Mouse (Mus musculus): ENCODE results near the gene Cacna1c. TPM values are rescaled to one million over a fixed set of nuclear protein-coding genes. Genes with fewer than 3 reads are reported as not detected.

Cacna1c gene
- total and polyA plus RNA-seq, 2 experiments from 2014 or later, result 4.2 to 43.3 TPM

DNA sequence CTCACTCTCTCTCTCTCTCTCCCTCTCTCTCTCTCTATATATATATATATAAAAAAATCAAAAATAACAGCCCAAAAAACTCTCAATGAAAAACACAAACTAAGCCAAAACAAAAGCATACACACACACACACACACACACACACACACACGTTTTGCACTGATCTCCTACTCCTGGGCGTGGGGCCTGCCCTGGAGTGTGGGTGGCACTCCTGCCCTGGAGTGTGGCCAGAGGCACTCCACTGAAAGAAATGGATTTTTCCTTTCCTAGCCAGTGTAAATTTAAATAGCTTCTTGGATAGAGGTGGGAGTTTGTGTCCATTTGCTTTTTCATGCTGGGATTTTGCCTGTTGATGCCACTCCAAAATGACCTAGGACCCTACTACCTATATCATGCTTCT lies 96.9 kb downstream of the Cacna1c start:
- Histone ChIP-seq H3K9ac (no peak overlapping the region), H3K9me3 (ENCODE audit: low read length) (no peaks in the 10 kb centered on the region), H3K36me3 (ENCODE audit: insufficient read depth) (no peaks in the 10 kb centered on the region), H3K27me3 (ENCODE audit: insufficient read depth, low read length) (no peaks in the 10 kb centered on the region), H3K4me2 (ENCODE audit: low read depth) (no peak overlapping the region), H3K27ac (ENCODE audit: low read depth, low read length) (no peak overlapping the region), H3K4me1 (ENCODE audit: insufficient read depth) (peaks cover 23% of the 10 kb centered on the region), H3K4me3 (ENCODE audit: low read depth, low read length) (no peak overlapping the region)
- ATAC-seq (no peak), DNase-seq (no peak)
- TF ChIP-seq CTCF (IDR thresholded peaks at IDR 0.05; ENCODE audit: low read depth), result no peak
- 55% methylated on average over 2 of the region's 2 CpGs for WGBS

DNA sequence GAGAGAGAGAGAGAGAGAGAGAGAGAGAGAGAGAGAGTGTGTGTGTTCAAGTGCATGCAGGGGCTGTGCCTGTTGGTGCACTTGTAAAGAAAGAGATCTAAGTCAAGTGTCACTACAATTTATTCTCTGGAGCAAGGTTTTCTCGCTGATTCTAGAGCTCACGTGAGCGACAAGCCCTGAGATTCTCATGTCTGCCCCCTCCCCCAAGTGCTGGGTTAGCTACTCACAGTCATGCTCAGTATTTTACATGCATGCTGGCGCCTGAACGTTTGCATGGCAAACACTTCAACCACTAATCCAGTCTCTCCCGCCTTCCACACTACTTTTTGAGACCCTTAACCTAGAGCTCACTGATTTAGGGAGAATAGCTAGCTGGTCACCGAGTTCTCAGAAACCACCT lies 99.7 kb downstream of the Cacna1c start:
- 67% methylated on average over 7 of the region's 7 CpGs for WGBS
- ATAC-seq, result peak; percentile 55; the same call in 1 of the 2 replicates
- no peak overlapping the region for H3K4me2 ChIP-seq (ENCODE audit: low read depth)

DNA sequence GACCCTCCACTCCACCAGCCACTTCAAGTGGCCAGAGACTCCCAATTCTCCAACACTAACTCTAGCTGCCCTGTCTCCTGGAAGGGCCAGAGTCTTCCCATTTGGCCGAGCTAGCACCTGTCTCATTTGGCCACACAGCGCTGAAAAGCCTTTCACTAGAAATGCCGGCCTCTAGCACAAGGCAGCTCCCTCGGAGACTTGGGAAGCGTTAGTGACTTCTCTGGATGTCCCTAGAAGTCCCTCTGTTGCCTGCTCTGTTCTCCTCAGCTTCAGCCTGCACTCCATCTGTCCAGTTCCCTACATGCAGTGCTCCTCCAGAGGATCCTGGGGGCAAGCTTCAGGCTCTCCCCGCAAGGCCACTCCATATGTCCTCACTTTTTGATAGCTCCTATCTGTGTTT lies 101.1 kb downstream of the Cacna1c start:
- no peak for TF ChIP-seq CTCF (IDR thresholded peaks at IDR 0.05; ENCODE audit: low read depth)
- ATAC-seq (no peak), DNase-seq (no peak)
- Histone ChIP-seq H3K4me1 (ENCODE audit: insufficient read depth) (no peaks in the 10 kb centered on the region), H3K36me3 (ENCODE audit: insufficient read depth) (no peaks in the 10 kb centered on the region), H3K4me3 (ENCODE audit: low read depth, low read length) (no peak overlapping the region), H3K9me3 (ENCODE audit: low read length) (no peaks in the 10 kb centered on the region), H3K4me2 (ENCODE audit: low read depth) (no peak overlapping the region), H3K27me3 (ENCODE audit: insufficient read depth, low read length) (no peaks in the 10 kb centered on the region), H3K9ac (no peak overlapping the region), H3K27ac (ENCODE audit: low read depth, low read length) (no peak overlapping the region)
- WGBS, result 86% methylated on average over 6 of the region's 6 CpGs

More for the DNA sequence above, 99.7 kb downstream of the Cacna1c start:
- peak; percentile 30 for DNase-seq
- no peaks in the 10 kb centered on the region for H3K27me3 ChIP-seq (ENCODE audit: insufficient read depth, low read length)
- TF ChIP-seq CTCF (IDR thresholded peaks at IDR 0.05; ENCODE audit: low read depth), result no peak
- no peak overlapping the region for H3K4me3 ChIP-seq (ENCODE audit: low read depth, low read length)
- no peaks in the 10 kb centered on the region for H3K36me3 ChIP-seq (ENCODE audit: insufficient read depth)
- no peaks in the 10 kb centered on the region for H3K4me1 ChIP-seq (ENCODE audit: insufficient read depth)
- H3K9me3 ChIP-seq (ENCODE audit: low read length), result no peaks in the 10 kb centered on the region
- H3K27ac ChIP-seq (ENCODE audit: low read depth, low read length), result no peak overlapping the region
- H3K9ac ChIP-seq, result no peak overlapping the region

DNA sequence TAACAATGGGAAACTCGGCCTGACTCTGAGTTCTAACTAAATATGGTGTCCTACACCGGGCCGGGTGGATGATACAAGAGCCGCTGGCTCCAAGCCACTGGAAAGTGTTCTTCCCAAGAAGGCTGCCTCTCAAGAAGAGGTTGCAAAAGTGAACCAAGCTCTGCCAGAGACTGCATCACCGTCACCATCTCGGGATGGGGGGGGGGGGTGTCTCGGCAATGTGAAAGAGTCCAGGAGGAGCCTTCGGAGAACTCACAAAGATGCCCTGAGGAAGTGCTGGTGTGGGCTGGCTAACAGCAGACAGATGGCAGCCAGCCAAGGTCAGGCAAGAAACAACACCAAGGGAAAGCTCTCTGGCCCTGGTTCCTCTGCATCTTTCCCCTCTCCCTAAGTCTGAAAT lies 107.0 kb downstream of the Cacna1c start:
- no peak overlapping the region for H3K4me3 ChIP-seq (ENCODE audit: low read depth, low read length)
- H3K27me3 ChIP-seq (ENCODE audit: insufficient read depth, low read length), result no peaks in the 10 kb centered on the region
- 0 out of 2 replicates have a peak, but pooled peaks cover 2% of the 10 kb centered on the region for H3K4me1 ChIP-seq (ENCODE audit: insufficient read depth)
- no peaks in the 10 kb centered on the region for H3K9me3 ChIP-seq (ENCODE audit: low read length)
- H3K27ac ChIP-seq (ENCODE audit: low read depth, low read length), result no peak overlapping the region
- H3K36me3 ChIP-seq (ENCODE audit: insufficient read depth), result no peaks in the 10 kb centered on the region
- TF ChIP-seq CTCF (IDR thresholded peaks at IDR 0.05; ENCODE audit: low read depth), result no peak
- ATAC-seq (no peak), DNase-seq (no peak)
- H3K4me2 ChIP-seq (ENCODE audit: low read depth), result no peak overlapping the region
- 62% methylated on average over 8 of the region's 8 CpGs for WGBS
- H3K9ac ChIP-seq, result no peak overlapping the region

DNA sequence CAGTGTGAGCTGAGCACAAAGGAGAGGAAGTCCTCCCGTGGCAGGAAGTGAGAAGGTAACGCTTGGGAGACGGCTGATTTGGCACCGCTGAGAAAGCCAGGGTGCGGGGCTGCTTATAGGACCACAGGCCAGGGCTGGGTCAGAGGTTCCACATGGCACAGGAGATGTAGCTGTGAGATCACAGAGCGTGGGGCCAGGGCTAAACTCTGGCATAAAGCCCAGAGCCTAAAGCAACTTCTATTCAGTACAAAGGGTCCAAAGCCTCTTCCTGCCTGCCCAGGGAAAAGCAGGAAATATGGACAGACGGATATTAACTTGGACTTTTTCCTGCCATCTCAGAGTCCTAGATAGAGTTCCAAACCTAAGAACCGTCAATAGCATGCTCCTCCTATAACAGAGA lies 107.8 kb downstream of the Cacna1c start:
- DNase-seq (no peak), ATAC-seq (no peak)
- 73% methylated on average over 8 of the region's 8 CpGs for WGBS
- Histone ChIP-seq H3K4me2 (ENCODE audit: low read depth) (no peak overlapping the region), H3K9me3 (ENCODE audit: low read length) (no peaks in the 10 kb centered on the region), H3K36me3 (ENCODE audit: insufficient read depth) (no peaks in the 10 kb centered on the region), H3K27me3 (ENCODE audit: insufficient read depth, low read length) (no peaks in the 10 kb centered on the region), H3K27ac (ENCODE audit: low read depth, low read length) (no peak overlapping the region), H3K9ac (no peak overlapping the region), H3K4me1 (ENCODE audit: insufficient read depth) (0 out of 2 replicates have a peak, but pooled peaks cover 2% of the 10 kb centered on the region), H3K4me3 (ENCODE audit: low read depth, low read length) (no peak overlapping the region)
- TF ChIP-seq CTCF (IDR thresholded peaks at IDR 0.05; ENCODE audit: low read depth), result no peak

DNA sequence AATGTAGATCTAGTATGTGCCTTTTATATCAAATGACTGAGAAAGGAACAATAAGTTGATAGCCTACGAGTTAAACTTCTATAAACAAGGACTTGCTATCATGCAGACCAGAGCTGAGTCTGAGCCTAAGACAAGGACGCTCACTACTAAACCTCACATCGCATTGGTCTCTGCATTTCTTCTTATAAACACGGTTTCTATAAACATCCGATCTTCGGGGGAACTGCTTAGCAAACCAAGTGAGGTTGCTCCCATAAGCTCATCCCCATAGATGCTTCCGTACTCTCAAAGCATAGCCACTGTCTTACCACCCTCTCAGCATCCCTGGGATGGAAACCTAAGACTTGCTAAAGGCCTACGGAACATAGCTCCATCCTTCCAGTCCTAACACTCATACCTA lies 108.3 kb downstream of the Cacna1c start:
- DNase-seq (no peak), ATAC-seq (no peak)
- no peaks in the 10 kb centered on the region for H3K36me3 ChIP-seq (ENCODE audit: insufficient read depth)
- H3K4me3 ChIP-seq (ENCODE audit: low read depth, low read length), result no peak overlapping the region
- no peak for TF ChIP-seq CTCF (IDR thresholded peaks at IDR 0.05; ENCODE audit: low read depth)
- WGBS, result 92% methylated on average over 8 of the region's 8 CpGs
- H3K9me3 ChIP-seq (ENCODE audit: low read length), result no peaks in the 10 kb centered on the region
- no peak overlapping the region for H3K9ac ChIP-seq
- no peaks in the 10 kb centered on the region for H3K27me3 ChIP-seq (ENCODE audit: insufficient read depth, low read length)
- H3K4me2 ChIP-seq (ENCODE audit: low read depth), result no peak overlapping the region
- 0 out of 2 replicates have a peak, but pooled peaks cover 2% of the 10 kb centered on the region for H3K4me1 ChIP-seq (ENCODE audit: insufficient read depth)
- H3K27ac ChIP-seq (ENCODE audit: low read depth, low read length), result no peak overlapping the region

DNA sequence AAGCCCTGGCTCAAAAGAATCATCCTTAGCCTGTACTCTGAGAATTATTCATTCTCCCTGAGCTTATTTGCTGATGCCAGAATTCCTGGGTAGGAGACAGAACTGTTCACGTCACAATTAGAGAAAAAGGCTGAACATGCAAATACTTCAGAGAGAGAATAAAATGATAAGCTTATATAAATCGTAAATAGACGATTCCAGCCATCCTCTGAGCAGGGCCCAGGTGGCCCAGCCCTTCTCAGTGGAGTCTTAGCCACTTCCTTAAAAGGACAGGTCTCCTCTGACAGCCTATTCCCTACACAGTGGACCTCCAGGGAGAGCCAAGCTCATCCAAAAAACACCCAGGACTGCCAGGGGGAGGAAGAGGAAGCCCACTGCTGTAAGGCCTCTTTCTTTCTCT lies 110.4 kb downstream of the Cacna1c start:
- ATAC-seq (no peak), DNase-seq (no peak)
- TF ChIP-seq CTCF (IDR thresholded peaks at IDR 0.05; ENCODE audit: low read depth), result no peak
- Histone ChIP-seq H3K36me3 (ENCODE audit: insufficient read depth) (no peaks in the 10 kb centered on the region), H3K27me3 (ENCODE audit: insufficient read depth, low read length) (no peaks in the 10 kb centered on the region), H3K4me2 (ENCODE audit: low read depth) (no peak overlapping the region), H3K4me1 (ENCODE audit: insufficient read depth) (0 out of 2 replicates have a peak, but pooled peaks cover 2% of the 10 kb centered on the region), H3K27ac (ENCODE audit: low read depth, low read length) (no peak overlapping the region), H3K9me3 (ENCODE audit: low read length) (no peaks in the 10 kb centered on the region), H3K9ac (no peak overlapping the region), H3K4me3 (ENCODE audit: low read depth, low read length) (no peak overlapping the region)
- 53% methylated on average over 3 of the region's 3 CpGs for WGBS

Data from forebrain, postnatal 0 days (tissue).